Mouse (Mus musculus): ENCODE measurements at regions not wholly inside any gene's neighbourhood (a gene's known extent, or its start where the extent isn't known, plus 50 kb on each side); places are given as distances from the start of the nearest gene placed in this dataset.
A peak's percentile ranks its signal among the peaks of the same experiment; 100 is the strongest.
"Not testable (repeated sequence)": the region's sequence is repeated elsewhere in the genome, so short reads cannot be mapped to it uniquely, and the experiment has no call there.

DNA sequence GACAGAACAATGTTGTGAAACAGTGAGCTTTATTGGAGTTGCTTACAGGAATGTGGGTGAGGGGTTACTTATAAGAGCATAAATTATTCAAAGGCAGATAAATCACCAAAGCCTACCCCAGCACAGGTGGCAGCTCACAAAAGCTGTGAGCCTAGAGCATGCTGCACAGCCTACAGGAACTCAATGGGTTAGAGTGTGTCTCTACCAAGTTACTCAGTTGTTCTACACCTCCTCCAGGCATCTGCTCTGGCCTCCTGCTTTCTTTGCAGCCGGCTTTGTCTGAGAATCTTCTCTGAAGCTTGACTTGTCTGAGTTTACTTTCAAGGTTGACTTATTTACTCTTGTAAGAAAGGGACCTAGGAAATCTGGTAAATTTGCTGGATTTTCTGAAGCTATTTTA lies 336.5 kb downstream of the Fscb start:
- no peaks in the 10 kb centered on the region for H3K4me1 ChIP-seq (ENCODE audit: control insufficient read depth, insufficient read depth, low read length)
- H3K36me3 ChIP-seq (ENCODE audit: control insufficient read depth, insufficient read depth, low read length) = no peaks in the 10 kb centered on the region
- no peak overlapping the region for H3K27ac ChIP-seq
- DNase-seq = no peak
- TF ChIP-seq CTCF (IDR thresholded peaks at IDR 0.05) (no peak), EP300 (IDR thresholded peaks at IDR 0.05; ENCODE audit: insufficient read depth, low read depth, low read length) (no peak), POLR2A (IDR thresholded peaks at IDR 0.05; ENCODE audit: insufficient read depth, low read depth, low read length) (no peak)
- H3K27me3 ChIP-seq (ENCODE audit: control insufficient read depth, insufficient read depth, low read length) = no peaks in the 10 kb centered on the region
- 73% methylated on average over 1 of the region's 1 CpGs for WGBS
- no peaks in the 10 kb centered on the region for H3K79me2 ChIP-seq (replicated peaks; ENCODE audit: control insufficient read depth, insufficient read depth, low read length)
- H3K9ac ChIP-seq (ENCODE audit: low read depth, low read length) = no peak overlapping the region
- H3K4me3 ChIP-seq = no peak overlapping the region
- intact Hi-C loops (cut with DNase I) = no loop called here

DNA sequence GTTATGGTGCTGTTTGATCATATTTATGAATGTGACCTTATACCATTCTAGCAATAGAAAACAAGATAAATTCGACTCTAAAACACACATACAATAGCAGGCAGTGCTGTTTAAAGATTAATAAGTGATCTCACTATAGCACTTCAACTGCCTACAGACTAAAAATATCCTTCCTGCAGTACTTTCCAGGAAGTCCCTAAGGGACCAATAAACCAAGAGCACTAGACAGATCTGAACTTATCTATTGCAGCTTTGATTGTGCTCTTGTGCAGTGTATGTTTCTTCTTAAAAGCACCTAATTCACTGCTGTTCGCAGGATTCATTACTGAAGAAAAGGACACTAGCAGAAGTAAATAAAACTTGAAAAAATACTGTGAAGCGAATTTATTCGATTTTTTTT lies 358.1 kb downstream of the Fscb start:
- no peak overlapping the region for H3K9ac ChIP-seq (ENCODE audit: low read depth, low read length)
- TF ChIP-seq EP300 (IDR thresholded peaks at IDR 0.05; ENCODE audit: insufficient read depth, low read depth, low read length) (no peak), POLR2A (IDR thresholded peaks at IDR 0.05; ENCODE audit: insufficient read depth, low read depth, low read length) (no peak), CTCF (IDR thresholded peaks at IDR 0.05) (no peak)
- H3K27me3 ChIP-seq (ENCODE audit: control insufficient read depth, insufficient read depth, low read length) = no peaks in the 10 kb centered on the region
- H3K27ac ChIP-seq = no peak overlapping the region
- no peaks in the 10 kb centered on the region for H3K4me1 ChIP-seq (ENCODE audit: control insufficient read depth, insufficient read depth, low read length)
- no peaks in the 10 kb centered on the region for H3K36me3 ChIP-seq (ENCODE audit: control insufficient read depth, insufficient read depth, low read length)
- no peaks in the 10 kb centered on the region for H3K79me2 ChIP-seq (replicated peaks; ENCODE audit: control insufficient read depth, insufficient read depth, low read length)
- DNase-seq = no peak
- intact Hi-C loops (cut with DNase I) = no loop called here
- H3K4me3 ChIP-seq = no peak overlapping the region
- WGBS = 44% methylated on average over 4 of the region's 4 CpGs

GRCm38 (mm10) chr12:64114476-64114875 lies 360.0 kb downstream of the Fscb start:
- DNase-seq = no peak

GRCm38 (mm10) chr12:64104214-64104613 lies 370.3 kb downstream of the Fscb start:
- Histone ChIP-seq H3K4me1 (ENCODE audit: control insufficient read depth, insufficient read depth, low read length) (no peaks in the 10 kb centered on the region), H3K27me3 (ENCODE audit: control insufficient read depth, insufficient read depth, low read length) (no peaks in the 10 kb centered on the region), H3K27ac (no peak overlapping the region), H3K36me3 (ENCODE audit: control insufficient read depth, insufficient read depth, low read length) (no peaks in the 10 kb centered on the region), H3K4me3 (no peak overlapping the region), H3K79me2 (replicated peaks; ENCODE audit: control insufficient read depth, insufficient read depth, low read length) (no peaks in the 10 kb centered on the region), H3K9ac (ENCODE audit: low read depth, low read length) (no peak overlapping the region)
- no peak for DNase-seq
- intact Hi-C loops (cut with DNase I) = no loop called here
- 14% methylated on average over 2 of the region's 2 CpGs for WGBS
- TF ChIP-seq CTCF (IDR thresholded peaks at IDR 0.05) = peak; percentile 59
- no peak for TF ChIP-seq POLR2A (IDR thresholded peaks at IDR 0.05; ENCODE audit: insufficient read depth, low read depth, low read length)

More at GRCm38 (mm10) chr12:64114476-64114875, 360.0 kb downstream of the Fscb start:
- WGBS = 63% methylated on average over 4 of the region's 4 CpGs
- intact Hi-C loops (cut with DNase I) = no loop called here
- Histone ChIP-seq H3K27me3 (ENCODE audit: control insufficient read depth, insufficient read depth, low read length) (no peaks in the 10 kb centered on the region), H3K4me3 (no peak overlapping the region), H3K79me2 (replicated peaks; ENCODE audit: control insufficient read depth, insufficient read depth, low read length) (no peaks in the 10 kb centered on the region), H3K36me3 (ENCODE audit: control insufficient read depth, insufficient read depth, low read length) (no peaks in the 10 kb centered on the region), H3K4me1 (ENCODE audit: control insufficient read depth, insufficient read depth, low read length) (no peaks in the 10 kb centered on the region), H3K9ac (ENCODE audit: low read depth, low read length) (no peak overlapping the region), H3K27ac (no peak overlapping the region)
- TF ChIP-seq CTCF (IDR thresholded peaks at IDR 0.05) (no peak), EP300 (IDR thresholded peaks at IDR 0.05; ENCODE audit: insufficient read depth, low read depth, low read length) (no peak), POLR2A (IDR thresholded peaks at IDR 0.05; ENCODE audit: insufficient read depth, low read depth, low read length) (no peak)

DNA sequence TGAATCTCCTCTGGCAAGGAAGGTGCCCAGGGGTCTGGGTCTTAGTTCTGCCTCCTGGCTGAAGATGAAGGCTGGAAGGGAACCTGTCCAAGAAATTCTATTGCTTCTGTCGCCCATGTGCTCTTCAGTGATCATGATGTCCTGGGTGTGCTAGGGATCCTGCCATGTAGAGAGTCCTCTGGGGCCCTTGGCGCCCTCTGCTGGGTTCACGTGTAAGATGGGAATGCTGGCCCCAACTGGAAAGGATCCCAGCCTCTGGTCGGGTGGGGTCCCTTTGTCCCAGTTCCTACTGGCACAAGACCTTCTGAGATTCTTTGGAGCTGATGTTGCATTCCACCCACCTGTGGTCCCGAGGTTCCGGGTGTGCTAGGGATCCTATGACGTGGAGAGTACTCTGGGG lies 397.7 kb downstream of the Fscb start:
- WGBS = 54% methylated on average over 7 of the region's 7 CpGs
- Histone ChIP-seq H3K27ac (no peak overlapping the region), H3K4me3 (no peak overlapping the region), H3K27me3 (ENCODE audit: control insufficient read depth, insufficient read depth, low read length) (no peaks in the 10 kb centered on the region), H3K79me2 (replicated peaks; ENCODE audit: control insufficient read depth, insufficient read depth, low read length) (no peaks in the 10 kb centered on the region), H3K9ac (ENCODE audit: low read depth, low read length) (no peak overlapping the region), H3K4me1 (ENCODE audit: control insufficient read depth, insufficient read depth, low read length) (no peaks in the 10 kb centered on the region), H3K36me3 (ENCODE audit: control insufficient read depth, insufficient read depth, low read length) (no peaks in the 10 kb centered on the region)
- DNase-seq = no peak
- intact Hi-C loops (cut with DNase I) = no loop called here
- TF ChIP-seq CTCF (IDR thresholded peaks at IDR 0.05) (no peak), POLR2A (IDR thresholded peaks at IDR 0.05; ENCODE audit: insufficient read depth, low read depth, low read length) (no peak), EP300 (IDR thresholded peaks at IDR 0.05; ENCODE audit: insufficient read depth, low read depth, low read length) (no peak)

DNA sequence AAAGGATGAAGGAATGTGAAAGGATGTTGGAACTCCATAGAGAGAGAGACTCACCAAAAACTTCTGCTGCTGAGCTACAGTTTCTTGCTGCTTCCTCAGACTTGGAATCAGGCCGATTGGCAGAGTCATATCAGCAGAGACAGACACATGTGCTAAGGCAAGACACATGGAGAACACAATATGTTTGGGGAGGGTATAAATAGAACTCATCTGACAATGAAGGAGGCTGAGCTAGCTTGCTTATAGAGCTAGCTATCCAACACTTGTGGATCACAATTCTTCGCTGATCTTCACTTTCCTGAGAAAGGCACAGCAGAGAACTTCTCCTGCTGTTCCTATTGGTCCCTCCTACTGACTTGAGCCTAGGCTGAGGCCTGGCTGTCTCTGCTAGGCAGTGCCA lies 429.0 kb downstream of the Fscb start:
- H3K79me2 ChIP-seq (replicated peaks; ENCODE audit: control insufficient read depth, insufficient read depth, low read length) = no peaks in the 10 kb centered on the region
- no peaks in the 10 kb centered on the region for H3K4me1 ChIP-seq (ENCODE audit: control insufficient read depth, insufficient read depth, low read length)
- no peak for DNase-seq
- no peak overlapping the region for H3K27ac ChIP-seq
- 51% methylated on average over 2 of the region's 2 CpGs for WGBS
- TF ChIP-seq POLR2A (IDR thresholded peaks at IDR 0.05; ENCODE audit: insufficient read depth, low read depth, low read length) (no peak), EP300 (IDR thresholded peaks at IDR 0.05; ENCODE audit: insufficient read depth, low read depth, low read length) (no peak), CTCF (IDR thresholded peaks at IDR 0.05) (no peak)
- H3K27me3 ChIP-seq (ENCODE audit: control insufficient read depth, insufficient read depth, low read length) = no peaks in the 10 kb centered on the region
- intact Hi-C loops (cut with DNase I) = no loop called here
- H3K9ac ChIP-seq (ENCODE audit: low read depth, low read length) = no peak overlapping the region
- H3K4me3 ChIP-seq = no peak overlapping the region
- H3K36me3 ChIP-seq (ENCODE audit: control insufficient read depth, insufficient read depth, low read length) = no peaks in the 10 kb centered on the region

DNA sequence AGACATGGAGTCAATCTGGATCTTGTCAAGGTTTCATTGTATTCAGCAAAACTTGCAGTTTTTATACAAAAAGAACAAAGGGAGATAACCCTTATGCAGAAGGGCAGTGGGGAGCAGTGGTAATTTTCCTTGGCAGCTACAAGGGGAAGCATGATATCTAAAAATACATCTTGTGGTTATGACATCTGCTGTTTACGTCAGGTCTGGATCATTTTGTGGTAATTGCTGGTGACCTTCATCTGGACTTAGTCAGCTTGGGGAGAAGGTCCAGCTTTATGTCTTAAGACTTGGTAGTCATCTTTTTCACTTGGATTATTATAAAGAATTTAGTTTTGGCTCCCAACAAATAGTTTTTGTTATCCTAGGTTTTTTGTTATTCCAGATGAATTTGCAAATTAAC lies 465.9 kb downstream of the Fscb start:
- H3K27me3 ChIP-seq (ENCODE audit: control insufficient read depth, insufficient read depth, low read length); H3K79me2 ChIP-seq (replicated peaks; ENCODE audit: control insufficient read depth, insufficient read depth, low read length); H3K27ac ChIP-seq; H3K4me1 ChIP-seq (ENCODE audit: control insufficient read depth, insufficient read depth, low read length); H3K36me3 ChIP-seq (ENCODE audit: control insufficient read depth, insufficient read depth, low read length); DNase-seq; H3K4me3 ChIP-seq; H3K9ac ChIP-seq (ENCODE audit: low read depth, low read length); intact Hi-C loops (cut with DNase I): not testable (repeated sequence)
- WGBS = 61% methylated on average over 1 of the region's 1 CpGs
